In genomic region chr10:122922226-122922625, GRCm38 (mm10) we compare ENCODE assay signal across 13 mouse cellular contexts.
DNase-seq lines count a peak whose midpoint lies in the region; ATAC-seq lines count a peak whose summit lies in the region.
"Had no signal": no experiment of that assay in that cellular context is flagged by ENCODE, and none has a peak within 500 bp of the region (broad histone marks: within the 10 kb centered on the region; RNA-seq: fewer than 3 reads in every experiment).

No protein-coding gene starts in this region.

- H3K27me3 ChIP-seq in intestine, embryonic 16.5 days (replicated peaks; ENCODE audit: control insufficient read depth, insufficient read depth, low read length): no peaks in the 10 kb centered on the region
- H3K27me3 ChIP-seq in intestine, embryonic 15.5 days (replicated peaks): no peaks in the 10 kb centered on the region
- H3K27me3 ChIP-seq: limb, embryonic 13.5 days had no signal

- no peaks in the 10 kb centered on the region for H3K9me3 ChIP-seq in intestine, embryonic 16.5 days (ENCODE audit: control insufficient read depth, low read length)
- no peaks in the 10 kb centered on the region for H3K9me3 ChIP-seq in intestine, embryonic 15.5 days
- H3K9me3 ChIP-seq: limb, embryonic 13.5 days had no signal

- 26% methylated on average over 7 of the region's 7 CpGs for WGBS in intestine, embryonic 16.5 days
- 33% methylated on average over 7 of the region's 7 CpGs for WGBS in intestine, embryonic 15.5 days

- no peak overlapping the region for H3K4me2 ChIP-seq in intestine, embryonic 16.5 days (ENCODE audit: low read depth, low read length)
- no peak overlapping the region for H3K4me2 ChIP-seq in intestine, embryonic 15.5 days (replicated peaks)
- H3K4me2 ChIP-seq: limb, embryonic 13.5 days had no signal

- ATAC-seq in intestine, embryonic 16.5 days: peak; percentile 48; the same call in 1 of the 2 replicates
- ATAC-seq in intestine, embryonic 15.5 days: no peak

- no peak overlapping the region for H3K27ac ChIP-seq in intestine, embryonic 16.5 days (ENCODE audit: low read length)
- no peak overlapping the region for H3K27ac ChIP-seq in intestine, embryonic 15.5 days
- H3K27ac ChIP-seq: limb, embryonic 13.5 days had no signal

- peak; percentile 16 for DNase-seq in ZHBTc4 (ENCODE audit: low read depth, low spot score)
- peak; percentile 55 for DNase-seq in embryo, embryonic 11 days
- DNase-seq in mesoderm, embryonic 11.5 days (ENCODE audit: low read depth, low spot score): peak; percentile 60
- no peak for DNase-seq in urinary bladder, postnatal 4 days (ENCODE audit: low spot score in 2 of 2)
- DNase-seq in frontal cortex, postnatal 10 days (ENCODE audit: low spot score in 2 of 2): no peak
- DNase-seq: cerebellum, postnatal 10 days; kidney, adult 11 months; layer of hippocampus, adult 9-11 months; right cerebral cortex, postnatal 4 days had no signal

- H3K4me3 ChIP-seq in intestine, embryonic 16.5 days (ENCODE audit: low read length): no peak overlapping the region
- H3K4me3 ChIP-seq in intestine, embryonic 15.5 days (replicated peaks): no peak overlapping the region
- H3K4me3 ChIP-seq: erythroblast, embryonic 14.5 days; limb, embryonic 13.5 days had no signal

- H3K9ac ChIP-seq in intestine, embryonic 16.5 days (ENCODE audit: low read depth, low read length): no peak overlapping the region
- no peak overlapping the region for H3K9ac ChIP-seq in intestine, embryonic 15.5 days
- H3K9ac ChIP-seq: limb, embryonic 13.5 days had no signal

- no peaks in the 10 kb centered on the region for H3K36me3 ChIP-seq in intestine, embryonic 16.5 days (ENCODE audit: control insufficient read depth, insufficient read depth, low read length)
- H3K36me3 ChIP-seq in intestine, embryonic 15.5 days: no peaks in the 10 kb centered on the region
- H3K36me3 ChIP-seq: limb, embryonic 13.5 days had no signal

- no peaks in the 10 kb centered on the region for H3K4me1 ChIP-seq in intestine, embryonic 16.5 days (ENCODE audit: control insufficient read depth, insufficient read depth, low read length)
- no peaks in the 10 kb centered on the region for H3K4me1 ChIP-seq in intestine, embryonic 15.5 days (replicated peaks)

Comparison
In these comparisons a context has a peak if more than half of its experiments do, and no peak if none do; other contexts are left out.
1. DNase-seq: peak in ZHBTc4 (single experiment), embryo, embryonic 11 days (single experiment) and mesoderm, embryonic 11.5 days (single experiment); none in urinary bladder, postnatal 4 days (0 of 2) and frontal cortex, postnatal 10 days (0 of 2).